Mouse (Mus musculus) megakaryocyte, adult 5-6 weeks (primary cell): ENCODE measurements around the gene Fmo2. TPM values are rescaled to one million over a fixed set of nuclear protein-coding genes. Genes with fewer than 3 reads are reported as not detected.

Source experiments
- ATAC-seq: 2 replicates; pipeline ENCODE4 v1.8.0; 2016; ENCODE audit warnings: mild to moderate bottlenecking, inconsistent platforms; ENCODE audit not compliant: poor library complexity, severe bottlenecking
- total RNA-seq, 2 experiments: library from RNA; stranded (forward) in 1 of 2; stranded (reverse) in 1 of 2; fragments of 153-499, 151-499 nt in 1 of 2; fragments of 221-1000, 200-1000 nt in 1 of 2; gene quantifications; 2 replicates each; pipeline versions ENCODE4 v1.2.3 to v1.2.4; 2015 to 2017

The Fmo2 gene
- total RNA-seq, 2 experiments from 2014 or later: not detected

DNA sequence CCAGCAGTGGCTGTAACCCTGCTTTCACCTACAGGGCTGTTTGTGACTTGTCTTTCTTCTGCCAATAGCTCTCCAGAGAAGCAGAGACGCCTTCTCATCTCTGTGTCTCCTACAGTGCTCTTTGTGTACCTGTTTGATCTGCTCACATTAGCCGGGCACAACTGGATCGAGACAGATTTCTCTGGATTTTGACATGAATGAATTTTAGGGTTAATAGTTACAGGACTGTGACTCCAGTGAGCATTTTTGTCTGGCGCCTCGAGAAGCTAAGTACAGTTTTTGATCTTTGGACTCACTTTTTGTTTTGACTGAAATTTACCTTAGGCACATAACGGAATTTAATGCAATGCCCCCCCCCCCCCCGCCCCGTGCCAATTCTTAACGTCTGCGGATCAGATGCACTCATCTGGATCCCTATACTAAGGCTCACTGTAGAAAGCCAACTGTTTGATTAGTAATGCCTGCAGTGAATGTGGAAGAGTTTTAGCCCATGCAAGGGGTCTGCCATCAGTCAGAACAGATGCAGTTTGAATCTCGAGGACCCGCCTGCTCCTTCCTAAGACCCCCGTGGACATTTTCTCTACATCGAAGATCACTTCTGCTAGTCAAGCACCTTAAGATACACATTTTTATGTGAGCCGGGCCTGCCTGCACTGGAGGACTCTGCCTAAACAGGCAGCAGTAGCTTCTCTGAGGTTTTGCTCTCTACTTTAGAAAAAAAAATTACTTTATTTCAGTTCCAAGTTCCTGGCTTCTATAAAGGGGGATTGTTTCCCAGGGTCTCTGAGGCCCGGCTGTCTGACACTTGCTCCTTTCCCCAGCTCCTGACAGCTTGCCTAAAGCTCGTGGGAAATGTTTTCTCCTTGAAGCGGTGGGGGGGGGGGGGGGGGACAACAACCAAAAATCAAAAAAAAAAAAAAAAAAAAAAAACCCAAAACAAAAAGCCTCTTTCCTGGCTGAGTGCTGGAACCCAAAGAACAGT is 40.5 kb downstream of the Fmo2 start:
- no peak for ATAC-seq

DNA sequence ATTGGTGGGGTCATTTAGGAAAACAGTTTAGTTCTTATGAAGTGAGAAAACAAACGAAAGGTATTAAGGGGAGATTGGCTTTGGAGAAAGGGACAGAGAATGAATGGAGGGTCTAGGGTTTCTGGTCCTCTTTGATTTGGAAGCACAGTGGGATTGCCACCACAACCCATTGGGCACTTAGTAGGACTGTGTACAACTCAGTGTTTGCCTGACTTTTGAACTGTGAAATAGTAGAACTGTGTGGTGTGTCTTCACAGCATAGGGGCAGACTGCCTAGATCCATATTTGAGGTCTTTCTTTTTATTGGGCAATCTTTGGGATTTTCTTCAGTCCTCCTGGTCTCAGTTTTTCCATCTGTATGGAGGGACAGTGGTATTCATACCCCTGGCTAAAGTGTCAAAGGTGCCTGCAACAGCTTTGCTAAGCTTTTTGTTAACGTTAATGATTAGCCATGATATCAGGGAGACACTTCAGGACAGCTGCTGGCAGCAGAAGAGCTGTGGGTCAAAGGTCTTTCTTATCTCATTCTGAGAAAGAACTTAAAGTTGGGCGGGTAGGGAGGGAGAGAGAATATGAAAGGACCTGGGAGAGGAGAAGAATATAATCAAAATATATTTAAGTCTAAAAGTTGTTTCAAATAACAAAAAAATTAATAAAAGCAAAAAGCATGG is 44.6 kb downstream of the Fmo2 start:
- no peak for ATAC-seq

DNA sequence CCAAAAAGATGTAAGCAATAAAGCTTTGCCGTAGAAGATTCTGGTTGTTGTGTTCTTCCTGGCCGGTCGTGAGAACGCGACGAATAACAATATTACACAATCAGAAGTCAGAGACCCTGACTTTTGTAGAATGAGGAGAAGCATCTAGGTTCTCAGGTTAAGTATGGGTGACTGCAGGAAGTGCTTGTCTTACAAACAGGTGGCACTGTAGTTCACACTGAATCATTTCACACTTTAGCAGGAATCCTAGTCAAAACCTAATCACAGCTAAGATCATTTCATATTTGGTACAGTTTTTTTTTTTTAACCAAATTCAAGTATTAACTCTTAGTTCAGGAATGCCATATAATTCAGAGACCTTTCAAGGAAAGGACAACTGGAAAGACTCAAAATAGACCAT is 51.0 kb downstream of the Fmo2 start:
- ATAC-seq: no peak

DNA sequence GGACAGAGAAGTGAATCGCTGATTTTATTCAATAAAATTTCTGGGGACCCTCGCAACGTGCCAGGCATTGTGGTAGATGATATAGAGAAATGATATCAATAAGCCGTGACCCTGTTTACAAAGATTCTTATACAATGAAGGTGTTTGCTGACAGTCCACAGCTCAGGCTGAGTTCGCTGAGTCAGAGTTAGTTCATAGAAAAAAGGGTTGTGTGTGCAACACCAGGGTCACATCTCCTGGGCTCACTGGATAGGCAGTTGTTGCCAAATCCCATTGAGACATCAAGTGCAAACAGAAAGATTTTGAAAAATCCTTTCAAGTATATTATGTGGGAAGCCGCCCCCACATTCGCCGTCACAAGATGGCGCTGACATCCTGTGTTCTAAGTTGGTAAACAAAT is 58.3 kb downstream of the Fmo2 start:
- ATAC-seq: no peak

DNA sequence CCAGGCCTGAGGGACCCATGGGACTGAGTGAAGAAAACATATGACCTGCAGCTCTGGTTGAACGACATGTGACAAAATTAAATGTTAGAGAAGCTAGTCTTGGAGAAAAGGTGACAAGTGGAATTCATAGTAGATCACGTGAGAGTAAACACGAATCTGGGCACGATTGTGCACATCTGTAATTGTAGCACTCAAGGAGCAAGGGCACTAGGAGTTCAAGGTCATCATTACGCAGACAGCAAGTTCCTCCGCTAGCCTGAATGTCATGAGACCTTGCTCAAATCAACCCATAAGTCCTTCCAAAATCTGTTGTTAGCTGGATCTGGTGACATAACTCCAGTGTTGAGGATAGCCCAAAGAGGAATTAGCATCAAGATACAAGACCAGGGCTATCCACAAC is 59.5 kb downstream of the Fmo2 start:
- no peak for ATAC-seq

DNA sequence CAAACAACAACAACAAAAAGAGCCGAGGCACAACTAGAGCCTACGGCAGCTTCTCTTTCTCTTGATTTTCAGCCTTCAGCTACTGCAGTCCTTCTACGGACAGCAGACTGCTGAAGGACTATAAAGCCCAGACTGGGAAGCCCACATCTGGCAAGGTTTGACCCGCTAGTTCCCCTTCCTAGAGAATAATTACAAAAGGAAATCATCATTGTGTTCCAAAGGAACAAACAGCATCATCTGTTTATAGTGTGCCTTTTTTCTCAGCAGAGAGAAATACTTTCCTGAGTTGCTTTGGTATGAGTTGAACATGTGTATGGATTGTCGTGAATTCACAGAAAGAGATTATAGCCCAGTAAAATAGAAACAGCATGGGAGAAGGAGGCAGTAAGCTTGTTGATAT is 64.2 kb downstream of the Fmo2 start:
- no peak for ATAC-seq

DNA sequence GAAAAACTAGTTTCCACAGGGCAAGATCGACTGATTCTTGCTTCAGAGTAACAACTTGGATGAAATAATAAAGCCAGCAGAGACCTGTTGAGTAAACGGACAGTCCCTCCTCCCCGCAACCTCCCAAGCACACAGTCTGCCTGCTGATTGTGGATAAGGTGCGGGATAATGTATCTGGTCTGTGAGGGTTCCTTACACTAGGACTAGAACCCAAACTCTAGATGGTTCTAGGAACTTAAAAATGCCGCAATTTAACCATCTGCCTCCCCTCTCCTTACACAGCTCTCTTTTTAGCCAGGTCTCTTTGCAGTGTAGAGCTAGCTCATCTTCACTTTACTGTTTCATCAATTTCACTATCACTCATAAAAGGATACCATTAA is 66.0 kb downstream of the Fmo2 start:
- ATAC-seq: no peak

DNA sequence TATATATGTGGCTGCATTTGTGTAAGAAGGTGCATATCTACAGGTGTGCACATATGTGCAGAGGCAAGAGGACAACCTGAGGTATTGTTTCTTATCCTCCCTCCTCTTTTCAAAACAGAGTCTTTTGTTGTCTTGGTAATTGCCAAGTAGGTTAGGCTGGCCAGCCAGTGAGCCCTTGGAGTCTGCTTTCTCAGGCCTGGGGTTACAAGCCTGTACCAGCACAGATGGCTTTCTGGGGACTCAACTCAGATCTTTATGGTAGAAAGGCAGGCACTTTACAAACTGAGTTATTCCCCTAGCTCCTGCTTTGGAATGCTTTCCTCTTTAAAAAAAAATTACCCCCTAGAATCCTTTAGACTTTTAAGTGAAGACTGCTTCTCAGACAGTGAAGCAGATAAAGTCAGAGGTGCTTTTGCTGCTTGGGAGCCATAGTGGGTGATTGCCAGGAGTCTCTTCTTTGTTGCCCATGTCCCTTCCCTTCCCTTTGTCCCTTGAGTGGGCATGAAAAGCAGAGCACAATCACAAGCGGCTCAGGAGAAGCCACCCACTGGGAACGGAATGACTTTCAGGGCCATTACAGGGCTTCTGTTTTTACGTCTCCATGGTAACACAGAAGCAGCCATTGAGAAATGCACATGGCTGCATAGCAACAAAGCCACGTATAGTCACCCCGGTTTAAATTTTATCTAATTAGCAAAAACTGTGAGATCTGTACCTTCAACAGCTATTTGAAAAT is 66.5 kb downstream of the Fmo2 start:
- no peak for ATAC-seq

Other genes starting within 250 kb of the Fmo2 start
- gene Myocos, start 240.5 kb downstream of the Fmo2 start, total RNA-seq (2015): not detected in 2 replicates
- gene Myocos, start 240.5 kb downstream of the Fmo2 start, total RNA-seq (2017): not detected in 2 replicates
- gene Prrc2c, start 158.2 kb downstream of the Fmo2 start, total RNA-seq (2015): 175 and 178 TPM in 2 replicates
- 84.4 and 125 TPM in 2 replicates for gene Prrc2c, start 158.2 kb downstream of the Fmo2 start, total RNA-seq (2017)
- gene Fmo4, start 84.8 kb downstream of the Fmo2 start, total RNA-seq (2015): not detected in 2 replicates
- gene Fmo4, start 84.8 kb downstream of the Fmo2 start, total RNA-seq (2017): not detected in 2 replicates
- gene Fmo1, start 32.1 kb downstream of the Fmo2 start, total RNA-seq (2015): not detected in 2 replicates
- gene Fmo1, start 32.1 kb downstream of the Fmo2 start, total RNA-seq (2017): 0.41 TPM in 1 of 2 replicates, not detected in the other
- not detected in 2 replicates for gene Fmo6, start 38.8 kb upstream of the Fmo2 start, total RNA-seq (2015)
- not detected in 2 replicates for gene Fmo6, start 38.8 kb upstream of the Fmo2 start, total RNA-seq (2017)
- not detected in 2 replicates for gene Fmo3, start 85.8 kb upstream of the Fmo2 start, total RNA-seq (2015)
- not detected in 2 replicates for gene Fmo3, start 85.8 kb upstream of the Fmo2 start, total RNA-seq (2017)
- gene Mroh9, start 186.9 kb upstream of the Fmo2 start, total RNA-seq (2015): not detected in 2 replicates
- gene Mroh9, start 186.9 kb upstream of the Fmo2 start, total RNA-seq (2017): not detected in 2 replicates